ENCODE assay signal across 9 mouse cellular contexts in the genomic region with DNA sequence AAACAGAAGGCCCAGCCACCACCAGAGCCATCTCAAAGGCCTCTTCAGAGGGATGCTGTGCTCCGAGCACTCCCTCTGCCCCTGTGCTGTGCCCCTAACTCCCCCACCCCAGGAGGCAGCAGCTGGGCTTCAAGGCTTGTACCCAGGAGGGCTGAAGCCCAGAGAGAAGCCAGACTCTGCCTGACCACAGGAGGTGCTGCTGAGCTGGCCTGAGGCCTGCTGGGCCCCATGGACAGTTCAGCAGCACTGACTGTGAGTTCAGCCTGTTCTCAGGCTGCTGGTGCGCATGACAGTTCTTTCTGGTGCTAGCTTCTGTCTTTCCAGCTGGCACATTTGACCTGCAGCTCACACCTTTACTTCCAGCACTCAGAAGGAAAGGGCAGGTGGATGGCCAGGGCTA. TPM values are rescaled to one million over a fixed set of nuclear protein-coding genes. Genes with fewer than 3 reads are reported as not detected.
DNase-seq lines count a peak whose midpoint lies in the region; ATAC-seq and TF ChIP-seq lines count a peak whose summit lies in the region.
"Had no signal": no experiment of that assay in that cellular context is flagged by ENCODE, and none has a peak within 500 bp of the region (broad histone marks: within the 10 kb centered on the region; RNA-seq: fewer than 3 reads in every experiment).

No protein-coding gene starts in this region.

- no peak for TF ChIP-seq POLR2A in heart, adult 2 months (IDR thresholded peaks at IDR 0.05; ENCODE audit: insufficient read depth, low read depth, low read length)
- no peak for TF ChIP-seq POLR2A in cortical plate, adult 2 months (IDR thresholded peaks at IDR 0.05; ENCODE audit: extremely low read depth, insufficient read depth, low read length)
- no peak for TF ChIP-seq POLR2A in olfactory bulb, adult 2 months (IDR thresholded peaks at IDR 0.05; ENCODE audit: insufficient read depth, low read depth, low read length)

- no peaks in the 10 kb centered on the region for H3K27me3 ChIP-seq in heart, adult 2 months (ENCODE audit: control insufficient read depth, insufficient read depth, low read length)
- H3K27me3 ChIP-seq in lung, embryonic 14.5 days (ENCODE audit: insufficient read depth, low read length), result no peaks in the 10 kb centered on the region

- no peak overlapping the region for H3K9ac ChIP-seq in heart, adult 2 months (ENCODE audit: low read depth, low read length)
- no peak overlapping the region for H3K9ac ChIP-seq in lung, embryonic 14.5 days

- peaks cover 5% of the 10 kb centered on the region for H3K4me1 ChIP-seq in heart, adult 2 months (ENCODE audit: control insufficient read depth, insufficient read depth, low read length)
- peaks cover 15% of the 10 kb centered on the region for H3K4me1 ChIP-seq in lung, embryonic 14.5 days (ENCODE audit: insufficient read depth)
- peaks cover 1% of the 10 kb centered on the region; the same call in 1 of the 2 replicates for H3K4me1 ChIP-seq in cortical plate, adult 2 months (ENCODE audit: control insufficient read depth, insufficient read depth, low read length)
- peaks cover 58% of the 10 kb centered on the region for H3K4me1 ChIP-seq in olfactory bulb, adult 2 months (ENCODE audit: control insufficient read depth, insufficient read depth, low read length)

- TF ChIP-seq EP300 in heart, adult 2 months (IDR thresholded peaks at IDR 0.05; ENCODE audit: insufficient read depth, low read depth, low read length), result no peak

- no peak overlapping the region for H3K4me3 ChIP-seq in heart, adult 2 months
- no peak overlapping the region for H3K4me3 ChIP-seq in lung, embryonic 14.5 days (ENCODE audit: low read depth, low read length)
- no peak overlapping the region for H3K4me3 ChIP-seq in cortical plate, adult 2 months (ENCODE audit: insufficient read depth, low read length)
- H3K4me3 ChIP-seq in olfactory bulb, adult 2 months (ENCODE audit: insufficient read depth, low read depth, low read length), result no peak overlapping the region

- H3K4me2 ChIP-seq in lung, embryonic 14.5 days, result no peak overlapping the region

- H3K79me2 ChIP-seq in heart, adult 2 months (replicated peaks; ENCODE audit: control insufficient read depth, insufficient read depth, low read length), result no peaks in the 10 kb centered on the region

- ATAC-seq in lung, embryonic 14.5 days (ENCODE audit: insufficient read depth), result no peak

- peak; percentile 50 for TF ChIP-seq CTCF in heart, adult 2 months (IDR thresholded peaks at IDR 0.05)
- peak; percentile 54 for TF ChIP-seq CTCF in lung, embryonic 14.5 days (IDR thresholded peaks at IDR 0.05; ENCODE audit: low read depth)
- TF ChIP-seq CTCF in cortical plate, adult 2 months (IDR thresholded peaks at IDR 0.05; ENCODE audit: extremely low read depth, insufficient read depth, low read length), result 0 out of 2 replicates have a peak, but pooled peaks have one; percentile 10
- TF ChIP-seq CTCF in olfactory bulb, adult 2 months (IDR thresholded peaks at IDR 0.05; ENCODE audit: insufficient read depth, low read depth, low read length), result peak; percentile 23; the same call in 1 of the 2 replicates

- H3K9me3 ChIP-seq in lung, embryonic 14.5 days (ENCODE audit: low read depth, low read length), result no peaks in the 10 kb centered on the region

- DNase-seq in heart, adult 2 months, result no peak
- no peak for DNase-seq in heart, adult 9 months (ENCODE audit: low spot score in 2 of 2)
- peak; percentile 28 for DNase-seq in lung, embryonic 14.5 days
- no peak for DNase-seq in lung, adult 18-20 months
- no peak for DNase-seq in urinary bladder, postnatal 10 days (ENCODE audit: low spot score)
- no peak for DNase-seq in left cerebral cortex, adult 9 months (ENCODE audit: low spot score in 2 of 2)
- DNase-seq: thymus, adult 2 months had no signal

- WGBS in heart, adult 2 months, result 92% methylated on average over 2 of the region's 2 CpGs
- WGBS in lung, embryonic 14.5 days, result 73% methylated on average over 2 of the region's 2 CpGs
- WGBS in olfactory bulb, adult 2 months, result 80% methylated on average over 2 of the region's 2 CpGs

- intact Hi-C loops in heart, adult 2 months (cut with DNase I), result no loop called here

- no peaks in the 10 kb centered on the region for H3K36me3 ChIP-seq in heart, adult 2 months (ENCODE audit: control insufficient read depth, insufficient read depth, low read length)
- H3K36me3 ChIP-seq in lung, embryonic 14.5 days (ENCODE audit: insufficient read depth), result no peaks in the 10 kb centered on the region

- no peak overlapping the region for H3K27ac ChIP-seq in heart, adult 2 months
- H3K27ac ChIP-seq in lung, embryonic 14.5 days (ENCODE audit: low read depth), result no peak overlapping the region
- no peak overlapping the region for H3K27ac ChIP-seq in cortical plate, adult 2 months (ENCODE audit: insufficient read depth, low read length)
- no peak overlapping the region for H3K27ac ChIP-seq in olfactory bulb, adult 2 months (ENCODE audit: insufficient read depth, low read depth, low read length)

RNA-seq across cellular contexts. Expression of gene Klhl35, which starts 20.0 kb away (rescaled TPM):
- total RNA-seq in heart, adult 2 months (2021), result under 1 TPM in 1 of 2 experiments, not detected in 1; 0.13 TPM
- polyA plus RNA-seq in heart, adult 2 months (2012; rRNA removed), result 0.12 and 0.43 TPM in 2 replicates
- 0.95 and 1.2 TPM in 2 replicates for polyA plus RNA-seq in lung, embryonic 14.5 days (2014; fragmentation: Nextera tagmentation; extraction: Ambion mirVana)
- polyA plus RNA-seq in cortical plate, adult 2 months (2012; rRNA removed), result 2.2 and 3.5 TPM in 2 replicates
- not detected in 2 replicates for polyA plus RNA-seq in olfactory bulb, adult 2 months (2012; ENCODE audit: insufficient read depth, insufficient read length, low replicate concordance, missing spikeins)

RNA-seq across cellular contexts. Expression of gene Rps3, which starts 37.7 kb away (rescaled TPM):
- 100 to 1,000 TPM; 316 to 361 TPM for total RNA-seq in heart, adult 2 months (2021)
- 196 and 320 TPM in 2 replicates for polyA plus RNA-seq in heart, adult 2 months (2012; rRNA removed)
- 922 and 969 TPM in 2 replicates for polyA plus RNA-seq in lung, embryonic 14.5 days (2014; fragmentation: Nextera tagmentation; extraction: Ambion mirVana)
- polyA plus RNA-seq in cortical plate, adult 2 months (2012; rRNA removed), result 530 and 542 TPM in 2 replicates
- polyA plus RNA-seq in olfactory bulb, adult 2 months (2012; ENCODE audit: insufficient read depth, insufficient read length, low replicate concordance, missing spikeins), result 980 TPM in 1 of 2 replicates, not detected in the other
